Mouse (Mus musculus): Measurements from ENCODE around the gene Pde9a. TPM values are rescaled to one million over a fixed set of nuclear protein-coding genes. Genes with fewer than 3 reads are reported as not detected.

Pde9a gene
- polyA plus RNA-seq, 2 experiments from 2014 or later, result not detected

GRCm38 (mm10) chr17:31433978-31434797 lies 48.2 kb downstream of the Pde9a start:
- no peak for ATAC-seq

- no peak for ATAC-seq
Measured at GRCm38 (mm10) chr17:31434825-31435325, 48.9 kb downstream of the Pde9a start.

GRCm38 (mm10) chr17:31435934-31436813 lies 50.2 kb downstream of the Pde9a start:
- no peak for ATAC-seq

DNA sequence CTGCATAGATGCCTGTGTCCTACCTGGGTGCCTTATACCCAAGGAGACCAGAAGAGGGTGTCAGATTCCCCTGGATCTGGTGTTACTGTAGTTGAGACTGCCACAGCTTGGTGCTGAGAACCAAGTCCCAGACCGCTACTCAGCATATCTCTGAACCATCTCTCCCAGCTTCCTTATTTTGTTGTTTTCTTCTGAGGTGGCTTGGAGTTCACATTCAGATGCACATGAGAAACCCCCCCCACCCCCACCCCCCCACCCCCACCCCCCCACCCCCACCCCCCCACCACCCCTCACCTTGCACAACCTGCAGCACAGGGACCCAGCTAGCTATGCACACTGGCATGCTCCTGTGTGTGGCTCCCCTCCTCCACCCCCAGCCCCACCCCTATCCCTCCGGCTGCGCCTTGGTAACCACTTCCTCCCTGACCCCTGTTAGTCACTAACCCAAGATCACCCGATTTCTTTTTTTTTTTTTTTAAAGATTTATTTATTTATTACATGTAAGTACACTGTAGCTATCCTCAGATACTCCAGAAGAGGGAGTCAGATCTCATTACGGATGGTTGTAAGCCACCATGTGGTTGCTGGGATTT lies 50.9 kb downstream of the Pde9a start:
- peak; percentile 87 for ATAC-seq

GRCm38 (mm10) chr17:31437482-31437881 lies 51.5 kb downstream of the Pde9a start:
- no peak for ATAC-seq

GRCm38 (mm10) chr17:31439978-31440377 lies 54.0 kb downstream of the Pde9a start:
- ATAC-seq, result peak; percentile 50

DNA sequence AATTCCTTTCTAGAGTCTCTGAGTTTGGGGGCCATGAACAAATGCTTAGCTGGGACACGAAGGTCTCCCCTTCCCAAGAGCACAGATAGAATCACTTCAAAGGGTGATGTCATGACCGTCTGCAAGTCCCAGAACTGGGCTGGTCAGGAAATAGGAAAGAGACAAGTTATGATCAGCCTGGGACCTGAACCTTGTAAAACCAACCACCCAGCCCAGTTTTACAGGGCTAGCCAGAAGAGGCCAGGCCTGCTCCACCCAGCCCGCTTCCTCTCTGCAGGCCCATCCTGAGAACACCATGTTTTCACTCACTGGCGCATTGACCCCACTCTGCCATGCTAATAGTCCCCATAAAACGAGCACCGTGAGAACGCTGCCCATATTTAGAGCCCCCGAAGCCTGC lies 56.5 kb downstream of the Pde9a start:
- ATAC-seq, result no peak

- ATAC-seq, result no peak
Measured at GRCm38 (mm10) chr17:31444251-31444650, 58.2 kb downstream of the Pde9a start.

- ATAC-seq, result no peak
Measured at GRCm38 (mm10) chr17:31445061-31445731, 59.2 kb downstream of the Pde9a start.

- no peak for ATAC-seq
Measured at GRCm38 (mm10) chr17:31447766-31448165, 61.8 kb downstream of the Pde9a start.

GRCm38 (mm10) chr17:31448519-31448918 lies 62.5 kb downstream of the Pde9a start:
- no peak for ATAC-seq

GRCm38 (mm10) chr17:31450206-31450605 lies 64.2 kb downstream of the Pde9a start:
- no peak for ATAC-seq

GRCm38 (mm10) chr17:31451179-31451708 lies 65.2 kb downstream of the Pde9a start:
- no peak for ATAC-seq

DNA sequence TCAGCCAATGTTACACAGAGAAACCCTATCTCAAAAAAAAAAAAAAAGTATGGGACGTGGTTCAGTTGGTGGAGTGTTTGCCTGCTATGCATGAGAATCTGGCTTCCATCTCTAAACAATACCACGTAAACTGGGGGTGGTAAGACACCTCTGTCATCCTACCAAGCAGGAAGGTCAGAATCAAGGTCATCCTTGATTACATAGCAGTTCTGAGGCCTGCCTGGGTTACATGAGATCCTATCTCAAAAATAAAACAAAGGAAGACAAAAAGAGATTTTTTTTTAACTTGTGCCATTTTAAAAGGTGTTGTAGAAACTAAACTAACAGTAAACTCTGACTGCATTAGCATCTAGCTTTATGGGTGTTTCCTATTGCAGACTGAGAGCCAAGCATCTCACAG lies 66.8 kb downstream of the Pde9a start:
- ATAC-seq, result no peak

GRCm38 (mm10) chr17:31453476-31453875 lies 67.5 kb downstream of the Pde9a start:
- ATAC-seq, result no peak

DNA sequence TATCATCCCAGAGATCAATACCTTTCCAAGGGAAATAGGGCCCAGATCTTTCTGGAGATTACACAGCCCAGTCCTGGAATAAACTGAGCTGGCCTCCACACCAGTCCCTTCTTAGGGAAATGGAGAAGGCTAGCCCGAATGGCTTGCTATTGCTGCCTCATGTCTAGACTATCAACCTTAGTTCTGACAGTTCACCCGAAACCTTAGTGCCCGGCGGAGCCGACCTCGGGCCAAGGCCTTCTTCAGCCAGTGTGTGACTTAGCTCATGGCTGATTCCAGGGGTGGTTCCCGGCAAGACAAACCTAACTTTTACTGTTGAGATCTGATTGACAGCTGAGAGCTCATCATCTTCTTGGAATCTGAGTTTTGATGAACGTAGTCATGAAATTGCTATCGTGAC lies 68.0 kb downstream of the Pde9a start:
- no peak for ATAC-seq

GRCm38 (mm10) chr17:31456723-31457567 lies 70.9 kb downstream of the Pde9a start:
- ATAC-seq, result no peak

- no peak for ATAC-seq
Measured at GRCm38 (mm10) chr17:31460416-31460815, 74.4 kb downstream of the Pde9a start.

- ATAC-seq, result no peak
Measured at GRCm38 (mm10) chr17:31462506-31462905, 76.5 kb downstream of the Pde9a start.

- no peak for ATAC-seq
Measured at GRCm38 (mm10) chr17:31466854-31467253, 80.8 kb downstream of the Pde9a start.

DNA sequence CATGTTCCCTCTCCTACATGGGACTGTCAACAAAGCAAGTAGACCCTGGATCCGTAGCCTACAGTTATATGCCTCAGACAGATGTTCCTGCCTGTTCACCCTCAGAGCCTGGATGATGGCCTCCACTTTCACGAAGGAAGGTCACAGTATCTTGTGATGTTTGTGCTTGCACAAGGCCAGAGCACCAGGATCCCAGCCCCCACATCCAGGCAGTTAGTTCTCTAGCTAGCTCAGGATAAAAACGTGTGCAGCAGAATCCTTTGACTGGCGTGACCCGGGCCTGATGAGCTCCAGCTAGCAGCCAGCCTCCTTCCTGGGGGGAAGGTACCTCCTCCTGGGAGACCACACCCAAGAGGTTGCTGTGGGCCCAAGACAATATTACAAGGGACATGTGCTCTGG lies 82.5 kb downstream of the Pde9a start:
- ATAC-seq, result no peak
